17 mouse cellular contexts compared by ENCODE assay signal in genomic region chr19:33169881-33170280, GRCm38 (mm10).
"Had no signal": no experiment of that assay in that cellular context is flagged by ENCODE, and none has a peak within 500 bp of the region (broad histone marks: within the 10 kb centered on the region; RNA-seq: fewer than 3 reads in every experiment).

No protein-coding gene starts in this region.

- H3K4me2 ChIP-seq: hindbrain, embryonic 14.5 days; liver, embryonic 13.5 days; midbrain, embryonic 11.5 days; stomach, embryonic 15.5 days had no signal

- H3K9ac ChIP-seq: hindbrain, embryonic 14.5 days; liver, embryonic 13.5 days; stomach, embryonic 15.5 days had no signal

- H3K27me3 ChIP-seq: liver, embryonic 13.5 days; stomach, embryonic 15.5 days had no signal

- H3K27ac ChIP-seq: hindbrain, embryonic 14.5 days; hindbrain, postnatal 0 days; left cerebral cortex, adult 2 months; liver, embryonic 13.5 days; stomach, embryonic 15.5 days had no signal

- DNase-seq: layer of hippocampus, postnatal 36 days; liver, embryonic 13.5 days; lung, adult 2 months; lung, postnatal 14 days; midbrain, embryonic 14.5 days; right cerebral cortex, adult 18-20 months; right cerebral cortex, postnatal 14 days; right cerebral cortex, postnatal 4 days; spleen, adult 18-20 months; thymus, postnatal 25 days had no signal

- H3K4me3 ChIP-seq: left cerebral cortex, adult 2 months; liver, embryonic 13.5 days; megakaryocyte, embryonic 14.5 days; stomach, embryonic 15.5 days had no signal

- H3K9me3 ChIP-seq: liver, embryonic 13.5 days; megakaryocyte, embryonic 14.5 days; stomach, embryonic 15.5 days had no signal

- ATAC-seq: hindbrain, postnatal 0 days; intestine, postnatal 0 days had no signal

- H3K36me3 ChIP-seq: liver, embryonic 13.5 days; stomach, embryonic 15.5 days had no signal
